Mouse (Mus musculus) right cerebral cortex, postnatal 10 days (tissue): ENCODE measurements around the gene Scmh1.
A peak's percentile ranks its signal among the peaks of the same experiment; 100 is the strongest.

Experiments used
- DNase-seq, 2 experiments: peaks; one replicate each; pipeline ENCODE4 v3.0.0; 2021; ENCODE audit warnings: low spot score in 2 of 2

Scmh1 gene

DNA sequence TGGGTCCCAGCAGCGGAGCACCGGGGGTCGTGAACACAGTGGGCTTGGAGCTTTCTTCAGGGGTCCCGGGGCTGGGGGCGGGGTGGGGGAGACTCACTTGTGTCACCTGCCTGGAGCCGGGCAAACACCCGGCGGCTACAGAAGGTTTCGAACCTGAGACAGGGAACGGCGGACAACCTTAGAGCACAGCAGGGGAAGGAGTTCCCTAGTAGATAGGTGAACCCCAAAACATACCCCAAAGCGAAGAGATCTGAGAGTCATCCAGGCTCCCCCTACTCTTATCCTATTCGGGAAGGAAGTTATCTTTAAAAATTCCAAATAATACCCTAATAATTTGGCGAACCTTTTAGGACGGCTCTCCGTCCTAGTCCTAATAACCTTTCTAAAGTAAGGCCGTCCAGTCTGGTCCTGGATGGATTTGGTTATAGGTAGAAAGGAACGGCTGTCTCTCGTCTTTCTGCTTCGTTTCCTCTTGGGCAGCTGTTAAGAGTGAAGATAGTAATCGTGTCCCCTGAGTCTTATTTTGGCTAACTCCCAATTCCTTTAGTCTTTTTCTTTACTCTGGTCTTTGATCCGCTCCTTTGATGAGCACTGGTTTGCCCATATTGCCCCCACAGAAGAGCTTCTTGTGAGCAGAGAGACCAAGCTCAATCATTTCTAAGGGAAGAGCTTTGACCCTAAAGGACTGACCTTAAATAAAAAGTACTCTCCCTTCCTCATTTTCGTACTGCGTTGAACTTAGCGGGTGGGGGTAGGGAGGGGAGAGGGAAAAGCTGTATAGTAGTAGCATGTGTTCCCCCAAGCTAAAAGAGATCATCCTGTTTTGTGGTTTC lies 941 bp downstream of the Scmh1 start:
- no peak for DNase-seq

DNA sequence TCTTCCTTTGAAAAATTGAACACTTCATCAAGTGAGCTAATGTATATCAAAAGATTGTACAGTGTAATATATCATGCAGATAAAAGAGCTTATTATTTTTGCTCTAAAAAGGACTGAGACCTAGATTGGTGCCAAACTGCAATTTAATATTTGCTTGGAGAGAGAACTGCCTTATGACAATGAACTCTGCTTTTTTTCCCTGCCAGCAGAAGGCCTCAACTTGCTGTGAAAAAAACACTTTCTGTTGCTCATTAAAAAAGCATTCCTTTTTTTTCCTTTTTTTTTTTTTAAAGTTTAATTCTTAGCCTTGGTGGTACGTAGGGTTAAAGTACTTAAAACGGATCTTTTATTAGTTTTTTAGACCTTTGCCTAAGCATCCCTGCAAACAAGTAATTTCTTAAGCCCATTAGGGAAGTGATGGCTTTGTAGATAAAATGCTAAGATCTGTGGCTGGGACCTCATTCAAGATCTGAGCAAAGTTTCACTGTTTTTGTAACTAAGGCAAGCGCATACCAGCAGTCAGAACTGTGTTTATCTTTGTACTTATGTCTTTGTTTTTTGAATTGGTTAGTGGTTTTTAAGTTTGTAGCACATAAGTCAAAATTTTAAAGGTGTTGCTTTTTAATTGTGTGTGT lies 1.7 kb downstream of the Scmh1 start:
- DNase-seq: no peak

DNA sequence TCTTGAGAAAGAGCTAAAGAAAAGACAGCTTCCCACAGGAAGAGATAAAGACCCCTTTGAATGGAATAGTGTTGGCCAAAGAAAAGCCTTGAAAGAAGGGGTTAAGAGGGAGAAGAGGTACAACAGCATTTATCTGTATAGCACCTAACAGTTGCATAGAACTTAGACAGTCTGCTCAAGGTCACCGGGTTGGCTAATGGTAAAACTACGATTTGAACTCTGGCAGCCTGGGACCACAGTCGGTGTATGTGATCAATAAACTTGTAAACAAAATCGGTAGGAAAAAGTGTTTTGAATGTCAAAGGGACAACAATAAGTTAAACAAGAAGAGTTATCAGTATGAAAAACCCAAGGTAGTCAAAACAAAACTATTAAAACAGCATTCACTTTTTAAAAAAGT lies 13.0 kb downstream of the Scmh1 start:
- no peak for DNase-seq

DNA sequence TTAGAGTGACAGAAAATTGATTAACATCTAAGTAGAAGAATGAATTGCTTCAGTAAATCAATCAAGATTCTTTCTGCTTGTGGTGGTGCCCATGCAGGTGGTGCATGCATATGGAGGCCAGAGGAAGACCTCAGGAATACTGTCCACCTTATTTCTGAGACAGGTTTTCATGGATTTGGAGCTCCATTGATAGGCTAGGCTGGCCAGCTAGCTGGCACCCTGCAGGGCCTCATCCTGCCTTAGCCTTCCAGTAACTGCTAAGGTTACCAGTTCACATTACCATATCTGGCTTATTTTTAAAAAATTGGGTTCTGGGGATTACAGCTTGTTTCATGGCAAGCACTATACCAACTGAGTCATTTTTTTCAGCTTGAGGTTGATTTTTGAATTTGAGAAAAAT lies 15.1 kb downstream of the Scmh1 start:
- no peak for DNase-seq

DNA sequence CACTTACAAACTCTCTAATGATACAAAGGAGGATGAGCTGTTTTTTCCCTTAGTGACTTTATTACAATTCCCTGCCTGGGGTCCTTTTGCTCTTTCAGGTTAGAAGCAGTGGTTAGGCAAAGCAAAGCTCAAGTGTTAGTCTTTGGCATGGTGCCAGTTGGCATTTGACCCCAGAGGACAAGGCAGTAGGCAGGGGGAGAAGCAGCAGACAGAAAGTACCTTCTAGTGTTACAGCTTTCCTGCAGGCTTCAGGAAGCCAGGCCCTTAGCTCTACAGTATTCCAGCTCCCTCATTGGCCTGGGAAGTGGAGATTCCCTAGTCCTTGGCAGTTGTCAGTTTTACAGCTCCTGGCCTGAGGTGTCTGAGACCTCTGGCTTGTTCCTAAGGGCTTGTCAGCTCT lies 15.6 kb downstream of the Scmh1 start:
- DNase-seq: peak in 1 of 2 experiments; percentile 42

DNA sequence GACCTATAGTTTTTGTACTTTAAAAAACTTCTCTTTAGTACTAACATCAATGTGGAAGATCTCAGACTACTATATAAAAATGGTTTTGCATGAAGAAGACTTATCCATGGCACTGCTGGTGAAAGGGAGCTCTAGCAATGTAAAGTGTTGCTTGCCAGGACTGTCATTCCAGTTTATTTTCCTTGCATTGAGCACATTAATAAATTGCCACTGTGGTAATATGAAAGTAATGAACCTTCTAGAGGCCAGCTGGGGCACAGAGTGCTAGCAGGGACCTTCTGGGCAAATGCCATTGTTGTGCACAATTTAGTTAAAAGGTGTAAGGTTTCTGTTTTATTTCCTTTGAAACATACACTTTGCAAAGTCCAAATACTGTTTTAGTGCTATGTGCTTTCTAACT lies 25.5 kb downstream of the Scmh1 start:
- DNase-seq: no peak

DNA sequence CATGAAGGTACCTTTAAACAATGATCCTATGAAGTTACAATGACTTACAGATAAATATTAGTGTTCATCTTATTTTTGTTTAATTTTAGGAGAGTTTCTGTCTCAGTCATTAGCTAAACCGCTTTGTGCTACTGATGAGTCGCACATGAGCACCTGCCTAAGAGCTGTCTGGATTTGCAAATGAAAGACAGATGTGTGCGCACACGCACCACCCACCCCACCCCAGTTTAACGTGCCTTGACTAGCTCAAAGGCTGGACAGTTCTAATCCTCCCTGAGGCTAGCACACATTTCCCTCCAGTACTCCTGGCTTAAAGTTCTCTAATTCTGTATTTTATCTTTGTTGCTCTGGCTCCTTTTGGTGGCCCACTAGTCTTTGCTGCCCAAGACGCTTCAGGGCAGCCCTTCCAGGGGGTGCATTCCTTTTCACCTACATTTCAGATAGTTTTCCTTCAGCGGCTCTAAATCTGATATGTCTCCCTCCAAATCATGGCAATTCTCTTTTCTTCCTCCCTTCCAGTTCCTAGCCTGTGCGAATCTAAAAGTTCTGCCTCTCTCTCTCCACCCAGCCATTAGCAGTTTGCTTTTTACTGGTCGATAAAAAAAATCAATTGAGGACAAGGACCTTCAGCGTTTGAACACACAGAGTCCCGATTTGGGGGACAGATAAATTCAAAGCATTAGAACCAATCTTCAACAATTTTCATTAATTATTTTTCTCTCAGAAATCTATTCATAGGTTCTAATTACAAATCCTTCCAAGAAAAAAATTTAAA lies 27.7 kb downstream of the Scmh1 start:
- no peak for DNase-seq

DNA sequence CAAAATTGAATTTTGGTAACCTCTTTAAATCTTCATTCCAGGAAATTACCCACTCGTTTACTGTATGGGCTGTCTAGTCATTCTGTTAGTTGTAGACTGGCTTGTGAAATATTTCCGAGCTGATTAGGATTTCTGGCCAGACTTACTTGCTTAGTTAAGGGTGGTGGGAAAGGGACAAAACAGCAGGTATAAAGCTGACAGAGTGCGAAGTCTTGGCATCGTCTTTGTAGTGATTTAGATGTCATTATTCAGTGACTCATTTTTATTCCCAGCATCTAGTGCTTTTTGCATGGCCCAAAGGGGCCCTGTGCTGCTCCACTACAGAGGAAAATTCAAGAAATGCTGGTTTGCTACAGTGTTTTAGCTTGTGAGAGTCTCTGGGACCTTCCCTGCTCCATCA lies 56.7 kb downstream of the Scmh1 start:
- no peak for DNase-seq

DNA sequence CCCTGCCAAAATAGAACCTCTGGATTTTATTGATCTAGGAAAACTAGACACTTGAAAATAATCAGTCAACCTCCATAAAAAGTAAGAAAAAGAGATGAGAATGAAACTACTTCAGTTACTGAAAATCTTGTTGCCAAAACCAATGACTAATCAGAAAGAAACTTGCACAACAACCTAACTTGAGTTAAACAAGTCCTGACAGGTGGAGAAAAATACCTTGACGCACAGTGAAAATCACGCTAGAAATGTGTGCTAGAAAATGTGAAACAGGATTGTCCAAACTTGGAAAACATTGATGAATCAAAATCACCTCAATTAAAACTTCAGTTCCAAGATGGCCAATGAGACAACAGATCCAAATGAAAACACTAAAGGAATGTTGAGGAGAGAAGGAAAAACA lies 67.9 kb downstream of the Scmh1 start:
- no peak for DNase-seq

DNA sequence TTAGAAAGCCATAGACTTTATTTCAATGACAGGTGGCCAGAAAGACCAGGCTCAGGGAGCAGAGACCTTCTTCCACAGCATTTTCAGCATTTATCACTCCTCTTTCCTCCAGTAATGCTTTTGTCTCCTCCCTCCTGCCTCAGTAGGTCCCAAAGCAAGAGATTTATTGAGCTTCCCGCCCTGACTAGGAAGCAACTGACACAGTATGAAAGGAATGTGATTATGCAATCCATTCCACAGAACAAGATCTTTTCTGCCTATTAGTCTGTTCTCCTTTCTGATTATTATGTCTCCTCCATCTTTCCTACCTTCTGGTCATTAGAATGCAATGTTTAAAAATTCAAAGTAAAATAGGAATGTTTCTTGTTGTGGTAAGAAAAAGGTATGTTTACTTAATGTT lies 82.6 kb downstream of the Scmh1 start:
- no peak for DNase-seq

DNA sequence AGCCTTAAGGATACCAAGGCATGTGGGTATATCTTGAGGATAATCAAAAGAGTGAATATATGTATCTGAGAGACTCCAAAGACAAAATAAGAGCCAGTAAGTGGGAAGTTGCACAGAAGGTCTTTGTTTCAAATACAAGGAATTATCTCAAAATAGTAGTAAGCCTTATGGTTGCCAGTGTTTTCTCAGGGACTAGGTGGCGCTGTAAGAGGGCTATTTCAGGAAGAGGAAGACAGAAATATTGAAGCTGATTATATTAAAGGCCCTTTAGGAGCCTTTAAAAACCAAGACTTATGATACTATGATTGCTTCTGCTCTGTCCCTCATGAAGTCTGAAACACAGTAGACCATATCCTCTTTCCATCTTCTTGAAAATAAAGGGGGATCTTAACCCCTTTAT lies 101.9 kb downstream of the Scmh1 start:
- peak; percentile 40 to 52 for DNase-seq

DNA sequence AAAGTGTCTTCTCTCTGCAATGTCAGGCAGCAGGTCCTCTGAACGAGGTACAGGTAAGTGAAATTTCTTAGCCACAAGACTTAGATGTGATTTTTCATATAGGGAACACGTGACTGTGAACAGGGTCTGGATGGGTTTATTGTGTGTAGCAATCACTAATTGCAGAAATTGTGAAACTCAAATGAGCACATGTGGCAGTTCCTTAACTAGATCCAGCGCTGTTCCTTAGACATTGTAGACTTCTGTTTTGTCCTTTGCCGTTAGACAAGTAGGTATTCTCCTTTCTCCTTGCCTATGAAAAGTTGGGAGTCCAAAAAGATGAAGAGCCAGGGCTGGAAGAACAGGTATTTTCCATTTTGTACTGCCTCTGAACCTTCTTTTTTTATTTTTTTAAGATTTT lies 106.1 kb downstream of the Scmh1 start:
- DNase-seq: no peak

DNA sequence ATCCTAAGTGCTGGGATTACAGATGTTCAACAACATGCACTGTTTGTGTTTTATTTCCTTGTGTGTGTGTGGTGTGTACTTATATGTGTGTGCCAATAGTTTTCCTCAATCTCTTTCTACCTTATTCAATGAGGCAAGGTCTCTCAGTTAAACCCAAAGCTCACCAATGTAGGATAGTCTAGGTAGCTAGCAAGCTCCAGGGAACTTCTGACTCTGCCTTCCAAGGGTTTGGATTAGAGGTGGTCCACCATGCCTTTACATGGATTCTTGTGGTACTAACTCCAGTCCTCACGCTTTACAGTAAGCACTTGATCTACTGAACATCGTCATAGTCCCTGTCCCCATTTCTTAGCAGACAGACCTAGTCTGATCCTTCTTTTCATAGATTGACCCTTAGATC lies 109.3 kb downstream of the Scmh1 start:
- no peak for DNase-seq

DNA sequence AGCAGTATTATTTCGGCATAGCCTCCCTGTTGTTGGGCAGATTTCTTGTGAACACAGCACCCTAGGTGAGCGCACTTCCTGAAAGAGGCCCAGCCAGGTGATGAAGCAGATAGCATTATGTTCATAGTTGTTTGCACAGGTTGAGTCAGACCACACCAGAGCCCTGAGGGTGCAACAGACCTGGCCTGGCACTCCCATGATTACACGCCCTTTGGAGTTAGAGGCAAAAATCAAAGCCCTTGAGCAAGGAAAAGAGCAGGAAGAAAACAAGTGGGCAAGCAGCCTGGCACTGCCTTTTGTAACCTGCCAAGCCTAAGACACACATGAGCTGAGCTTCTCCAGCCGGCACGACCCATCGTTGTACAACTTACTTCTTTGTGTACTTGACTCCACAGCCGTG lies 111.4 kb downstream of the Scmh1 start:
- no peak for DNase-seq

DNA sequence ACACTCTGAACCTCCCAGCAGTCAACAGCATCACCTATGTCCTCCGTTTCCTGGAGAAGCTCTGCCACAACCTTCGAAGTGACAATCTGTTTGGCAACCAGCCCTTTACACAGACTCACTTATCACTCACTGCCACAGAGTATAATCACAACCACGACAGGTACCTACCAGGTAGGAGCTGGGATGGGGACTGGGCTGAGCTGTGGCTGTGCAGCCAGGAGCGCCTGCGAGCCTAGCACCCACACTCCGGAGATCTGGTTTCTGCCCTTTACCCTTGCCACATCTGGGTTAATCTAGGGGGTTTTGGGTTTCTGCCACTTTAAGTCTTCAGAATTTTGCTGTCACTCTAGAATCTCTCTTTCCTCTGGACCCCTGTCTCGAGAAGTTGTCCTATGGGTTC lies 111.8 kb downstream of the Scmh1 start:
- DNase-seq: no peak

DNA sequence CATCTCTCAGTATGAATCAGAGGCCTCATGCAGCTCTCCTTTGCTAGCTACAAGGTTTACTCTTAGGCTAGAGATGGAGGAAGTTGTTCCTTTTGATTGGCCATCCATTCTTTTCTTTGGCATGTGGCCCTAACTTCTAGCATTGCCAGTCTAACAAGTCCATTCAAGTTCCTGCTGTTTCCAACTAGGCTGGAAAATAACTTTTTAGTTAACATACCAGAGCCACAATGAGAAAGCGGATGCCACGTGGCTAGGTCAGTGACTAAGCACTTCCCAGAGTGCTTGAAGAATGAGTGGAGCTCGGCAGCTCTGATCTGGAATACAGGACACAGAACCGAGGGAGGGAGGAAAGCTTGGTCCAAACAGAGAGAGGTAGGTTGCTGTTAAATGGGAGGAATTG lies 112.3 kb downstream of the Scmh1 start:
- DNase-seq: no peak

DNA sequence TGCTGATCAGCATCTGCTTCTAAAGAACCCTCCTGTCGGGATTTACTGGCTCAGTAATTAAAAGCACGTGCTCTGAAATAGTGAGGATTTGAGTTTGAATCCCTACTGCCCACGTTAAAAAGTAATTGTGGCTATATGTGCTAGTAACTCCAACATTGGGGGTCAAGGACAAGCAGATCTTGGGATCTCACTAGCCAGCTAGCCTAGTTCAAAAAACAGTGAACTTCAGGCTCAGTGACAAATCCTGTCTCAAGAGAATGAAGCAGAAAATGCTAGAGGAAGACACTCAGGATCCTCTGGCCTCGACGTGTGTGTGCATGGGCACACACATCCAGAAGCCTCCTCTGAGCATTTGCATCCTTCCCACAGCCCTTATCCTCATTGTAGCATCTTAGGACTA lies 116.7 kb downstream of the Scmh1 start:
- no peak for DNase-seq

DNA sequence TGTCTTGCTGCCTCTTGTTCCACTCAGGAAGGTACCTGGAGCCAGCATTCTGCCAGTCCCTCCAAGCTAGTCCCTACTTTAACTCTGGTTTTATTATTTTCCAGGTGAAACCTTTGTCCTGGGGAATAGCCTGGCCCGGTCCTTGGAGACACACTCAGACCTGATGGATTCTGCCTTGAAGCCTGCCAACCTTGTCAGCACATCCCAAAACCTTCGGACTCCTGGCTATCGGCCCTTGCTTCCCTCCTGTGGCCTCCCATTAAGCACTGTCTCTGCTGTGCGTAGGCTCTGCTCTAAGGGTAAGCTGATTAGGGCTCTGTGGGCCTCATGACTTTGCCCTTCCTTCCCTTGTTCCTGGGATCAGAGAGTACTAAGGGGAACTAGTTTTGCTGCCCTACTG lies 117.3 kb downstream of the Scmh1 start:
- no peak for DNase-seq

DNA sequence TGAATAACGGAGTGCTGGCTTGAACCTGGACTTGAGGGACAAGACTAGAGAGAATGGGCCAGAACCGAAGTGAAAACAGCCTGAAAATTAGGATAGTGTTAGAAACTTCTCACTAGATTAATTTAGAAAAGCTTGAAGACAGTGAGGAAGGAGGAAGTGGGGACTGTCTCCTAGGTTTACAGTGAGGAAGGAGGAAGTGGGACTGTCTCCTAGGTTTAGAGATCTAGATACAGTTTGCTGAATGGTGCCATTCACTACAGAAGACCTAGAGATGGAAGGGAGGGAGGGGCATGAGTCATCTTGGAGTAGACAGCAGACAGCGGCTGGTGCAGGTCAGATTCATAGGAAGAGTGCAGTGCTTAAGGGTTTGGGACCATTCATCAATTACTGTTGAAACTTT lies 118.0 kb downstream of the Scmh1 start:
- DNase-seq: no peak

DNA sequence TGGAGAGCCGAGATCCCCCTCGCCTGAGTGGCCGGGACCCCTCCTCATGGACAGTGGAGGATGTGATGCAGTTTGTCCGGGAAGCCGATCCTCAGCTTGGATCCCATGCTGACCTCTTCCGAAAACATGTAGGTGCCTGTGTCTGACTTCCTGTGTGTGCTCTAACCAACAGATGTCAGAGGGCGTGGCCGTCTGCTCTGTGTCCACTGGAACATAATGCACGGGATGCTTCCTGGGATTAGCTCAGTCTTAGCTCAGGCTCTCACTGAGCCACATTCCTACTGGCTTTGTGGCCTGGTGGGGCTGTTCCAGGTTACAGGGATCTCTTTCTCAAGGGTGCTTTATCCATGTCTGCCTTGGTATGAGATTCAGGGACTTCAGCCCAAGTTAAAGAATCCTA lies 123.1 kb downstream of the Scmh1 start:
- no peak for DNase-seq

DNA sequence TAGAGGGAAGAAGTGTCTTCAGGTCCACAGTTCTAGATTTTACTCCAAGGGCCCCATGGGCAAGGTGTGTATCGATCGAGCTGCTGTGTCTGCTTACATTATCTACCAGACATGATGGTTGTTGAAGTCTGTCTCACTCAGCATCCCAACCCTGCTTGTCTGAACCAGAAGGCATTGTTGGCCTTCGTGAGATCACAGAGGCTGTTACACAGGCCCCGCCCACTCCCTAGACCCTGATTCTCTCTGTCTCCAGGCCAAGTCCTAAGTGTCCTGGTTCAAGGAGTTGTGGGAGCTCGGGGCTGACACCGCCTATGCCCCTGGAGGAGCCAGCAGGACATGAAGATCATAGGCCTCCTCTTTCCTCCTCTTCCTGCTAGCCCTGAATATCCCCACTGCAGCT lies 126.9 kb downstream of the Scmh1 start, which contains the start of gene Slfnl1:
Gene Slfnl1, plus strand, starts transcription at position 246 of the 400 bp plus-strand sequence.
- no peak for DNase-seq

DNA sequence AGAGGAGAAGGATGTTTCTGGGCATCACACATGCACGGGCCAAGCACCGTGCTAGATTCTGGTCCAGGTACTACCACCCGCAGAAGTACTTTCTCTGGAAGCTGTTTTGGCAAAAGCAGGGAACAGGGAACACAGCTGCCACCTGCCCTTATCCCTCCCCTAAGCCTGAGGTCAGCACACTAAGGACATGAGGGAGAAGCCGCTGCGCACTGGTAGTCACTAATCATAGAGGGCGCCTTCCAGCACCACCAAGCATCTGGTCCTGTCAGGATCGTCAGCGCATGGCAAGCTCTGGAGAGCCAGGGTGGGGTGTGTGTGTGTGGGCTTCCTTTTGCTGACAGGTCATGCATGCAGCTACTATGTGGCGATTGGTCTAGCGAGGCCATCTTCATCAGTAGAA lies 133.6 kb downstream of the Scmh1 start:
- DNase-seq: no peak

DNA sequence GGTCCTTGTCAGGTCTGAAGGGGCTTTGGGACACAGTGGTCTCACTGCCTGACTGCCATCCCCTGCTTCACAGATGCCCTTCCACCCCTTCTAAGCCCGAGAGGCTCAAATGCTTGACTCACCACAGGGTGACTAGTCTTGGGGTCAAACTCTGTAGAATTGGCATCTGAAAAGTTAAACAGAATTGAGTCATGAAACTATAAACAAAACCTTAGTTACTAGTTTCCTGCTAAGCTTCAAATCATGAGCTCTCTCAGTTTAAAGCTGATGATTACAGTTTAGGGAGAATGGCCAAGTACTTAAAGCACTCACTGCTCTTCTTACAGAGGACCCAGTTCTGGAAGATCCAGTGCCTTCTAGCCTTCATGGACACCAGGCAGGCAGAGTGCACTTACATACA lies 139.8 kb downstream of the Scmh1 start:
- DNase-seq: no peak
